Mouse (Mus musculus) monocyte, adult 5-6 weeks (primary cell): ENCODE data around the gene Ifi47. TPM values are rescaled to one million over a fixed set of nuclear protein-coding genes. Genes with fewer than 3 reads are reported as not detected.

Experiments
- ATAC-seq: fragments of 153-309, 156-312 bp; replicated peaks from 2 replicates; pipeline ENCODE4 v1.8.0; 2017; ENCODE audit warnings: mild to moderate bottlenecking; ENCODE audit not compliant: low TSS enrichment, insufficient number of reproducible peaks, severe bottlenecking, poor library complexity, low FRiP score
- total RNA-seq: library from RNA; stranded (forward); fragments of 200-1000, 200-491, 200-594 nt; gene quantifications from 3 replicates; pipeline ENCODE4 v1.2.3, GENCODE M21; 2017

Ifi47 gene
- total RNA-seq, 1 experiment from 2014 or later = 35.3 TPM

- peak; percentile 42; the same call in 1 of the 2 replicates for ATAC-seq
These were observed 11.6 kb downstream of the Ifi47 start for GRCm38 (mm10) chr11:49087830-49088616.

DNA sequence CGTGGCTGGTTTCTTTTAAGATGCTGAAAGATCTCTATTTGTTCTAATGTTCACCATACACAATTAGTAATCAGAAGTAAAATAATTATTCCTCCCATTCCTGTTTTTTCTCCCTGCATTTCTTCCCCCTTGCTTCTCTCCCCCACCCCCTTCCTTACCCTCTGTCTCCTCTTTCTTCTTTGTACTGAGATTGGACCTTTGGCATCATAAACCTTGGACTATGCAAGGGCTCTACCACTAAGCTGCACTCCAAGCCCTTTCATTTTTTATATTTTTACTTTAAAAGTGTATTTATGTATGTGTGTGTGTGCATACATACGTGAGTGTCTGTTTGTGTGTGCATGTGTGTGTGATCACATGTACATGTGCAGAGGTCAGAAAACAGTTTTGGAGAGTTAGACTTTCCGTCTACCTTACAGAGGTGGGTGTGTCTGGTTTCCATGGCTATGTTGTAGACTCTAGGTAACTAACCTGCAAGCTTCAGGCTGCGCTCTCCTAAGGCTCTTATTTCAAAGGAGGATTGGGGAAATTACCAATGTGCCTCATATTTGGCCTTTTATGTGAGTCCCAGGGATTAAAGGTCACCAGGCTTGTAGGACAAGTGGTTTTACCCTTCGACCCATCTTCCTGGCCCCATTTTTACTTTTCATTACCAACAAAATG, 12.7 kb downstream of the Ifi47 start:
- ATAC-seq = no peak

DNA sequence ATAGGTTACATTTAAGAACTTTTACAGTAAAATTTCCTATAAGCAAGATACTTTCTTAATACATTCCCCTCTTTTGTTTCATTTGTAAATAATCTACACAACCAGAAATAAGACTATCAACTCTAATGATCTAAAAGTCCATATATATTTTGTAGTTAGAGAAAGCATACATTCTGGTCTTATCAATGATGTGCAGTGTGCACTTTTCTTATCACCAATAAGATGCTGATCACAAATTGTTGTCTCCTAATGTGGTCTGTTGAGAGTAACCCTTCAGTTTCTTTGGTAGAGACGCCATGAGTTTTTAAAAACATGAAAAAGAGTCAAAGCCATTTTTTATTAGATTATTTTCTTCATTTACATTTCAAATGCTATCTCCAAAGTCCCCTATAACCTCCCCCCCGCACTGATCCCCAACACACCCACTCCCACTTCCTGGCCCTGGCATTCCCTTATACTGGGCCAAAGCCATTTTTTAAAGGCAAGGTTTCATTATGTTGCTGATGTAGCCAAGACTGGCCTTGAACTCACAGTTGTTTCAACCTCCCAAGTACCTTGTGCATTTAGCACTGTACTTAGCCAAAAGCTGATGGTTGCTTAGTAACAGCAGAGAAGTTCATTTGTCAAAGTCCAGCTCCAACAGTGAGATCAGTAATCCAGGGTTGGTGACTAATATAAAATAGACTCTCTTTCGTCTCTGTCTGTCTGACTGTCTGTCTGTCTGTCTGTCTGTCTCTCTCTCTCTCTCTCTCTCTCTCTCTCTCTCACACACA, 13.5 kb downstream of the Ifi47 start:
- ATAC-seq = no peak

DNA sequence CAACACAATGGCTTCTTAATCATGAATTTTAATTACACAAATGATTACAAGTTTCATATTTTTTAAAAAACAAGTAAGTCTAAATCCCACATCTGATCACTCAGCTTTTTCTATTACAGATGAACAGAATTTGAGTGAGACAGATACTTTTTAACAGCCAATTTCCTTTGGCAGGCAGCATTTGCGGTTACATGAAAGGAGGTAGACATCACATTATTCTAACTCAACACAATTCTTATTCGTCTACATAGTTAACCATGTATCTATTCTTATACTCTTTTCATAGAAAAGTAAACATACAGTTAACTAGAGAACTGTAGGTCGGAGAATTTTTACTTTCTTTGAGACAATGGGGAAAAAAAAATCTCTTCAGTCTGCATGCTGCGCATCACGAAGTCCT, 14.2 kb downstream of the Ifi47 start:
- no peak for ATAC-seq

GRCm38 (mm10) chr11:49091171-49091570, 14.8 kb downstream of the Ifi47 start:
- ATAC-seq = no peak

DNA sequence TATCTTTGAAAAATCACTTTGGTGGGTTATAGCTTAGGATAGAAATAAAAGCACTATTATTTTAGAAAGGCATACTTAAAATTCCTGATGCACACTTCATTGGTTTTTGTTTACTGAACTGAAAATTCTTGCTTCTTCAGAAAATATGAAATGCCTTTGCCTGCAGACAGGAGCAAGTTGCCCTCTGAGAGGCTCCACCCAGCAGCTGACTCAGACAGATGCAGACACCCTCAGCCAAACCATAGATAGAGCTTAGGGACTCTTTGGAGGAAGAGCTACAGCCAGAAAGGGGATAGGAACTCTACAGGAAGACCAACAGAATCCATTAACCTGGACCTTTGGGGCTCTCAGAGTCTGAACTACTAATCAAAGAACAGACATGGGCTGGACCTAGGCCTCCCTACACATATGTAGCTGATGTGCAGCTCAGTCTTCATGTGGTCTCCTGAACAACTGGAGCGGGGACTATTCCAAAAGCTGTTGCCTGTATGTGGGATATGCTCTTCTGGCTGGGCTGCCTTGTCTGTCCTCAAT, 15.7 kb downstream of the Ifi47 start:
- no peak for ATAC-seq

- ATAC-seq = no peak
These were observed 16.4 kb downstream of the Ifi47 start for GRCm38 (mm10) chr11:49092786-49093185.

DNA sequence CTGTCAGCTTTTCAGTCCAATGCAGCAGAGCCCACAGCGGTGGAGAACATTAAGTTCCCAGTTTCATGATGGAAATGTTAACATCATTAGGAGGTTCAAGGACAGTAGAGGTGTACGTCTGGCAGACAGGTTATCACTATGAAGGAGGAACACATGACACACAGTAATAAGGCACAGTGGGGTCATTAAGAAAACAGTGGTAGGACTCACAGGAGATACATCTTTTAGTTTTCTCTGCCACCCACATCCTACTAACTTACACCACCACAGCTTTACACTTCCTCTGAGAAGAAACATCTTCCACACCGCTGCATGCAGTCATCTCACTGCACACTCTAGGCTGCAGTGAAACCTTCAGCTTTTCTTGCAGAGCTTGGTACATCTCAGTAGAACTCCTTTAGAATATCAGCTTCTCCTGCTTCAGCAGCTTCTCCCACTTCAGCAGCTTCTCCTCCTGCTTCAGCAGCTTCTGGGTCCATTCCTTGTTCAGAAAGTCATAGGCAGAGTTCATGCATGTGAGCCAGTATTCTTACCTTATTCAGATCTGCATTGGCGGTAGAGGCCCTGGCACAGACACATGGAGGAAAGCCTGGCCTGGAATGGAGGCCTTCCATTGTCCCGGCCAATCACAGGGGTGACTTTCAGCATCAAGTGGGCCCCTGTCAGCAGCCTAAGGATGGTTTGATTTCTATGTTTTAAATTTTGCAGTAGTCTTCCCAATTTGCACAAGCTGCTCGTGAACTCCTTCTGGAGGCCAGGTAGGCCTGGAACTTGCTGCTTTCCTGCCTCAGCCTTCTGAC, 17.7 kb downstream of the Ifi47 start:
- 0 out of 2 replicates have a peak, but pooled peaks have one; percentile 34 for ATAC-seq

DNA sequence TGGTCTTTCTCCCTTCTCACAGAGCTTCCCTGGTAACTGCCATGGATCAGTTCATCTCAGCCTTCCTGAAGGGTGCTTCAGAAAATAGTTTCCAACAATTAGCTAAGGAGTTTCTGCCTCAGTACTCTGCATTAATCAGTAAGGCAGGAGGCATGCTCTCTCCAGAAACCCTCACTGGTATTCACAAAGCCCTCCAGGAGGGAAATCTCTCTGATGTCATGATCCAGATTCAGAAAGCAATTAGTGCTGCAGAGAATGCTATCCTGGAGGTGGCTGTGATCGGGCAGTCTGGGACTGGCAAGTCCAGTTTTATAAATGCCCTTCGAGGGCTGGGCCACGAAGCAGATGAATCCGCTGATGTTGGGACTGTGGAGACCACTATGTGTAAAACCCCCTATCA, 19.0 kb downstream of the Ifi47 start:
- no peak for ATAC-seq

DNA sequence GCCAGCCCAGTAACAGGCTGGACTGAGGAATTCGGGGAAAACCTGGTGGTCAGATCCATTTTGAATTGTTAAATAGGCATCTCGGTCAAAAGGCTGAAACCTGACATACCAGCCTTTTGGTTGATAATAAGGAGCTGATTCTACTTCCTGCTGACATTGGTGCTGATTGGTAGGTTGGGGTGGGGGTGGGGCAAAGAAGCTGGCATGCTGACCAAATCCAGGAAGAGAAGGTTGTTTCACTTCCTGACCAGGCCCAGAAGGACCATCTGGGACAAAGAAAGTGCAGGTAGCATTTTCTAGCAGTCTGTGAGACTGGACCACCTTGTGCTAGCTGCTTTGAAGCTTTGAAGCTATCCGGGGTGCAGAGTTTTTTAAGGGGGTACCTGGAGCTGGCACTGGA, 24.0 kb downstream of the Ifi47 start:
- ATAC-seq = peak; percentile 75

GRCm38 (mm10) chr11:49101500-49101899, 25.1 kb downstream of the Ifi47 start:
- 0 out of 2 replicates have a peak, but pooled peaks have one; percentile 26 for ATAC-seq

- ATAC-seq = peak; percentile 55; the same call in 1 of the 2 replicates
These were observed 26.8 kb downstream of the Ifi47 start for GRCm38 (mm10) chr11:49103047-49103693.

GRCm38 (mm10) chr11:49105752-49106151, 29.4 kb downstream of the Ifi47 start:
- no peak for ATAC-seq

GRCm38 (mm10) chr11:49107650-49108537, 31.5 kb downstream of the Ifi47 start:
- ATAC-seq = no peak

DNA sequence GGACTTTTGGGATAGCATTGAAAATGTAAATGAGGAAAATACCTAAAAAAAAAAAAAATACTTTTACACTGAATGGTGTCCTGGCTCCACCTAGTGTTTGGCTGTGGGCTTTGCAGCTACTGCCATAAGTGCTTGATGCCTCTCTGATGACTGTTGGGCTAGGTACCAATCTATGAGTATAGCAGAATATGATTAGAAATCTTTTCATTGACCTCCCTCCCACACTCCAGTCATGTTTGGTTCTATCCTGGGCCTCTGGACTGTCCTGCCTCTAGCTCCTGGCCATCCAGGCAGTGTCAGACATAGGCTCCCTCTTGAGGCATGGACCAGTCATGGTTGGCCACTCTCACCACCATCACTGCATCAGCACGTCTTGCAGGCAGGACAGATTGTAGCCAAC, 32.4 kb downstream of the Ifi47 start:
- peak; percentile 54 for ATAC-seq

GRCm38 (mm10) chr11:49111000-49111399, 34.6 kb downstream of the Ifi47 start:
- no peak for ATAC-seq

GRCm38 (mm10) chr11:49112624-49113219, 36.3 kb downstream of the Ifi47 start:
- ATAC-seq = no peak
